Mouse (Mus musculus): ENCODE results near the gene Tnnt1.

GRCm38 (mm10) chr7:4556256-4557166 is 40.3 kb upstream of the Tnnt1 start:
- TF ChIP-seq CTCF (IDR thresholded peaks at IDR 0.05; ENCODE audit: borderline replicate concordance, insufficient read depth, low read depth, low read length), result peak; percentile 99
- no peak for TF ChIP-seq POLR2A (IDR thresholded peaks at IDR 0.05; ENCODE audit: borderline replicate concordance, insufficient read depth, low read length)
